Mouse (Mus musculus): ENCODE data around the gene Clmn. TPM values are rescaled to one million over a fixed set of nuclear protein-coding genes. Genes with fewer than 3 reads are reported as not detected.

The Clmn gene
- polyA plus RNA-seq, 1 experiment from 2014 or later = 2.0 TPM

GRCm38 (mm10) chr12:104715453-104715852 lies 149.4 kb downstream of the Clmn start:
- no peaks in the 10 kb centered on the region for H3K27me3 ChIP-seq (replicated peaks)
- ATAC-seq (ENCODE audit: low FRiP score, low read depth) = no peak
- no peak overlapping the region for H3K9ac ChIP-seq
- no peak overlapping the region for H3K4me3 ChIP-seq
- H3K27ac ChIP-seq = no peak overlapping the region
- H3K4me2 ChIP-seq (replicated peaks) = no peak overlapping the region
- H3K9me3 ChIP-seq = no peaks in the 10 kb centered on the region
- peaks cover 63% of the 10 kb centered on the region for H3K36me3 ChIP-seq
- H3K4me1 ChIP-seq = peaks cover 4% of the 10 kb centered on the region; the same call in 1 of the 2 replicates
- WGBS = 92% methylated on average over 5 of the region's 5 CpGs

Other genes with a start within 250 kb of the Clmn start
- gene Dicer1, start 113.1 kb downstream of the Clmn start, polyA plus RNA-seq (2016; fragmentation: Nextera tagmentation; extraction: Ambion mirVana) = 53.2 and 55.4 TPM in 2 replicates
- gene Syne3, start 144.7 kb upstream of the Clmn start, polyA plus RNA-seq (2016; fragmentation: Nextera tagmentation; extraction: Ambion mirVana) = 0.06 and 0.17 TPM in 2 replicates
- gene Glrx5, start 167.6 kb upstream of the Clmn start, polyA plus RNA-seq (2016; fragmentation: Nextera tagmentation; extraction: Ambion mirVana) = 184 and 189 TPM in 2 replicates

Data from neural tube, embryonic 12.5 days (tissue).